Mouse (Mus musculus): ENCODE data around the gene Lrp2.

DNA sequence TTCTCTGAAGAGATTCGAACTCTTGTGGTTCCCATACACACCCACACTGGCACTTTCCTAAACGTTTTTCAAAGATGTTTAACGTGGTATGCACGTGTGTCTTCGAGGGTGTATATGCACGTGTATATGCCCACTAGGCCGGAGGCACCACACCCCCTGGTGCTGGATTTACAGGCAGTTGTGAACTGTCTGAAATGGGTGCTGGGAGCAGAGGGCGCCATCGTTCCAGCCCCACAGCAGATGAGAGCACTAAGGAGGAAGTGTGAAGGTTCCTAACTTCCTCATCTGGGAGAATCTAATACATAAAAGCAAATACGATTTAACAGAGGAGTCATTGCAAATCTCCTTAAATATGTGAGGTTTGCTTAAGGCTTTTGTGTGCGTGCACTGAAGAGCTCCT, 39.0 kb downstream of the Lrp2 start:
- TF ChIP-seq CTCF (IDR thresholded peaks at IDR 0.05; ENCODE audit: insufficient read depth, low read depth, low read length) (no peak), POLR2A (IDR thresholded peaks at IDR 0.05; ENCODE audit: insufficient read depth, low read depth, low read length) (no peak)
